In genomic region chr19:48682485-48682884, GRCm38 (mm10) we compare ENCODE assay signal across 12 mouse cellular contexts.
DNase-seq lines count a peak whose midpoint lies in the region; ATAC-seq and TF ChIP-seq lines count a peak whose summit lies in the region.
"Had no signal": no experiment of that assay in that cellular context is flagged by ENCODE, and none has a peak within 500 bp of the region (broad histone marks: within the 10 kb centered on the region; RNA-seq: fewer than 3 reads in every experiment).

No protein-coding gene starts in this region.

- no peak overlapping the region for H3K4me3 ChIP-seq in hindbrain, embryonic 13.5 days
- no peak overlapping the region for H3K4me3 ChIP-seq in hindbrain, embryonic 11.5 days (ENCODE audit: low read depth, low read length)
- no peak overlapping the region for H3K4me3 ChIP-seq in lung, embryonic 14.5 days (ENCODE audit: low read depth, low read length)
- no peak overlapping the region for H3K4me3 ChIP-seq in liver, embryonic 11.5 days (ENCODE audit: low read depth, low read length)
- H3K4me3 ChIP-seq: erythroblast, embryonic 14.5 days; hindbrain, embryonic 15.5 days; limb, embryonic 15.5 days had no signal

- WGBS in hindbrain, embryonic 13.5 days, result 54% methylated on average over 3 of the region's 3 CpGs
- WGBS in hindbrain, embryonic 11.5 days, result 92% methylated on average over 3 of the region's 3 CpGs
- WGBS in lung, embryonic 14.5 days, result 65% methylated on average over 3 of the region's 3 CpGs
- WGBS in liver, embryonic 11.5 days, result 72% methylated on average over 3 of the region's 3 CpGs

- peaks cover 12% of the 10 kb centered on the region for H3K4me1 ChIP-seq in hindbrain, embryonic 13.5 days (replicated peaks)
- no peaks in the 10 kb centered on the region for H3K4me1 ChIP-seq in hindbrain, embryonic 11.5 days (replicated peaks; ENCODE audit: control insufficient read depth, insufficient read depth, low read length)
- H3K4me1 ChIP-seq in lung, embryonic 14.5 days (ENCODE audit: insufficient read depth), result no peaks in the 10 kb centered on the region
- H3K4me1 ChIP-seq in liver, embryonic 11.5 days (replicated peaks; ENCODE audit: control insufficient read depth, insufficient read depth, low read length), result no peaks in the 10 kb centered on the region
- H3K4me1 ChIP-seq: hindbrain, embryonic 15.5 days; limb, embryonic 15.5 days had no signal

- DNase-seq in adrenal gland, postnatal 10 days, result peak; percentile 10
- no peak for DNase-seq in adrenal gland, postnatal 36 days
- DNase-seq in hindbrain, embryonic 11.5 days (ENCODE audit: low spot score), result no peak
- peak; percentile 65 for DNase-seq in lung, embryonic 14.5 days
- no peak for DNase-seq in lung, adult 18-20 months
- DNase-seq in brain, embryonic 18.5 days (ENCODE audit: low read depth, low spot score), result peak; percentile 14
- DNase-seq in liver, embryonic 11.5 days (ENCODE audit: low spot score), result no peak
- DNase-seq: lung, postnatal 36 days had no signal

- no peaks in the 10 kb centered on the region for H3K36me3 ChIP-seq in hindbrain, embryonic 13.5 days
- no peaks in the 10 kb centered on the region for H3K36me3 ChIP-seq in hindbrain, embryonic 11.5 days (ENCODE audit: control insufficient read depth, insufficient read depth, low read length)
- no peaks in the 10 kb centered on the region for H3K36me3 ChIP-seq in lung, embryonic 14.5 days (ENCODE audit: insufficient read depth)
- no peaks in the 10 kb centered on the region for H3K36me3 ChIP-seq in liver, embryonic 11.5 days (ENCODE audit: control insufficient read depth, insufficient read depth, low read length)
- H3K36me3 ChIP-seq: hindbrain, embryonic 15.5 days; limb, embryonic 15.5 days had no signal

- TF ChIP-seq CTCF in lung, embryonic 14.5 days (IDR thresholded peaks at IDR 0.05; ENCODE audit: low read depth), result no peak

- ATAC-seq in hindbrain, embryonic 13.5 days (ENCODE audit: low FRiP score), result peak; percentile 52
- no peak for ATAC-seq in hindbrain, embryonic 11.5 days (ENCODE audit: low FRiP score)
- no peak; the same call in 1 of the 2 replicates for ATAC-seq in lung, embryonic 14.5 days (ENCODE audit: insufficient read depth)
- no peak for ATAC-seq in liver, embryonic 11.5 days (replicated peaks; ENCODE audit: low FRiP score)

- H3K27me3 ChIP-seq in hindbrain, embryonic 13.5 days, result no peaks in the 10 kb centered on the region
- H3K27me3 ChIP-seq in hindbrain, embryonic 11.5 days (ENCODE audit: control insufficient read depth, insufficient read depth, low read length), result no peaks in the 10 kb centered on the region
- no peaks in the 10 kb centered on the region for H3K27me3 ChIP-seq in lung, embryonic 14.5 days (ENCODE audit: insufficient read depth, low read length)
- H3K27me3 ChIP-seq in liver, embryonic 11.5 days (replicated peaks; ENCODE audit: control insufficient read depth, insufficient read depth, low read length), result no peaks in the 10 kb centered on the region
- H3K27me3 ChIP-seq: hindbrain, embryonic 15.5 days; limb, embryonic 15.5 days had no signal

- H3K4me2 ChIP-seq in hindbrain, embryonic 13.5 days, result no peak overlapping the region
- no peak overlapping the region for H3K4me2 ChIP-seq in hindbrain, embryonic 11.5 days (replicated peaks; ENCODE audit: low read depth, low read length)
- no peak overlapping the region for H3K4me2 ChIP-seq in lung, embryonic 14.5 days
- no peak overlapping the region for H3K4me2 ChIP-seq in liver, embryonic 11.5 days
- H3K4me2 ChIP-seq: hindbrain, embryonic 15.5 days; limb, embryonic 15.5 days had no signal

- no peak overlapping the region for H3K9ac ChIP-seq in hindbrain, embryonic 13.5 days
- no peak overlapping the region for H3K9ac ChIP-seq in hindbrain, embryonic 11.5 days (ENCODE audit: low read depth, low read length)
- no peak overlapping the region for H3K9ac ChIP-seq in lung, embryonic 14.5 days
- no peak overlapping the region for H3K9ac ChIP-seq in liver, embryonic 11.5 days (ENCODE audit: low read depth, low read length)
- H3K9ac ChIP-seq: hindbrain, embryonic 15.5 days; limb, embryonic 15.5 days had no signal

- no peak overlapping the region for H3K27ac ChIP-seq in hindbrain, embryonic 13.5 days
- no peak overlapping the region for H3K27ac ChIP-seq in hindbrain, embryonic 11.5 days (ENCODE audit: low read depth, low read length)
- no peak overlapping the region for H3K27ac ChIP-seq in lung, embryonic 14.5 days (ENCODE audit: low read depth)
- H3K27ac ChIP-seq in liver, embryonic 11.5 days (ENCODE audit: low read depth, low read length), result no peak overlapping the region
- H3K27ac ChIP-seq: hindbrain, embryonic 15.5 days; limb, embryonic 15.5 days had no signal

- H3K9me3 ChIP-seq in hindbrain, embryonic 13.5 days, result no peaks in the 10 kb centered on the region
- H3K9me3 ChIP-seq in hindbrain, embryonic 11.5 days (ENCODE audit: control insufficient read depth, low read length), result no peaks in the 10 kb centered on the region
- H3K9me3 ChIP-seq in lung, embryonic 14.5 days (ENCODE audit: low read depth, low read length), result no peaks in the 10 kb centered on the region
- H3K9me3 ChIP-seq in liver, embryonic 11.5 days (ENCODE audit: control insufficient read depth, low read length), result no peaks in the 10 kb centered on the region
- H3K9me3 ChIP-seq: hindbrain, embryonic 15.5 days; limb, embryonic 15.5 days had no signal

Comparison
In these comparisons a context has a peak if more than half of its experiments do, and no peak if none do; other contexts are left out.
1. DNase-seq: peak in adrenal gland, postnatal 10 days (single experiment), lung, embryonic 14.5 days (single experiment) and brain, embryonic 18.5 days (single experiment); none in adrenal gland, postnatal 36 days (0 of 2), hindbrain, embryonic 11.5 days (single experiment), lung, adult 18-20 months (0 of 2) and liver, embryonic 11.5 days (single experiment).